Mouse (Mus musculus): ENCODE measurements at regions not wholly inside any gene's neighbourhood (a gene's known extent, or its start where the extent isn't known, plus 50 kb on each side); places are given as distances from the start of the nearest gene placed in this dataset.

GRCm38 (mm10) chr8:11981458-11981857 lies 141.2 kb downstream of the Tex29 start:
- no peak for DNase-seq (ENCODE audit: low read depth)

- no peak for DNase-seq (ENCODE audit: low read depth)
These were observed 149.8 kb downstream of the Tex29 start for GRCm38 (mm10) chr8:11990024-11990423.

GRCm38 (mm10) chr8:11999736-12000458 lies 159.6 kb downstream of the Tex29 start:
- peak; percentile 15 for DNase-seq (ENCODE audit: low read depth)

GRCm38 (mm10) chr8:12000459-12000789 lies 160.2 kb downstream of the Tex29 start:
- DNase-seq (ENCODE audit: low read depth), result no peak

GRCm38 (mm10) chr8:12004241-12004640 lies 164.0 kb downstream of the Tex29 start:
- no peak for DNase-seq (ENCODE audit: low read depth)

- no peak for DNase-seq (ENCODE audit: low read depth)
These were observed 172.5 kb downstream of the Tex29 start for GRCm38 (mm10) chr8:12012769-12013168.

- DNase-seq (ENCODE audit: low read depth), result no peak
These were observed 177.5 kb downstream of the Tex29 start for GRCm38 (mm10) chr8:12017750-12018149.

GRCm38 (mm10) chr8:12019272-12019671 lies 179.0 kb downstream of the Tex29 start:
- no peak for DNase-seq (ENCODE audit: low read depth)

GRCm38 (mm10) chr8:12023669-12024390 lies 183.6 kb downstream of the Tex29 start:
- DNase-seq (ENCODE audit: low read depth), result no peak

GRCm38 (mm10) chr8:12030363-12031116 lies 190.3 kb downstream of the Tex29 start:
- no peak for DNase-seq (ENCODE audit: low read depth)

GRCm38 (mm10) chr8:12031796-12032195 lies 191.5 kb downstream of the Tex29 start:
- no peak for DNase-seq (ENCODE audit: low read depth)

GRCm38 (mm10) chr8:12032386-12032785 lies 192.1 kb downstream of the Tex29 start:
- no peak for DNase-seq (ENCODE audit: low read depth)

- no peak for DNase-seq (ENCODE audit: low read depth)
These were observed 196.1 kb downstream of the Tex29 start for GRCm38 (mm10) chr8:12036349-12036748.

- no peak for DNase-seq (ENCODE audit: low read depth)
These were observed 200.7 kb downstream of the Tex29 start for GRCm38 (mm10) chr8:12040924-12041323.

GRCm38 (mm10) chr8:12041662-12042061 lies 201.4 kb downstream of the Tex29 start:
- no peak for DNase-seq (ENCODE audit: low read depth)

GRCm38 (mm10) chr8:12050841-12051240 lies 210.6 kb downstream of the Tex29 start:
- no peak for DNase-seq (ENCODE audit: low read depth)

- DNase-seq (ENCODE audit: low read depth), result no peak
These were observed 211.1 kb downstream of the Tex29 start for GRCm38 (mm10) chr8:12051357-12051756.

GRCm38 (mm10) chr8:12055931-12056330 lies 215.7 kb downstream of the Tex29 start:
- no peak for DNase-seq (ENCODE audit: low read depth)

- no peak for DNase-seq (ENCODE audit: low read depth)
These were observed 217.4 kb upstream of the A230072I06Rik start for GRCm38 (mm10) chr8:12061237-12061636.

GRCm38 (mm10) chr8:12062710-12063109 lies 215.9 kb upstream of the A230072I06Rik start:
- DNase-seq (ENCODE audit: low read depth), result no peak

GRCm38 (mm10) chr8:12064664-12065063 lies 214.0 kb upstream of the A230072I06Rik start:
- no peak for DNase-seq (ENCODE audit: low read depth)

- DNase-seq (ENCODE audit: low read depth), result no peak
These were observed 212.2 kb upstream of the A230072I06Rik start for GRCm38 (mm10) chr8:12066454-12066853.
